Mouse (Mus musculus) liver, embryonic 16.5 days (tissue): Measurements from ENCODE around the gene Rab3gap1. TPM values are rescaled to one million over a fixed set of nuclear protein-coding genes. Genes with fewer than 3 reads are reported as not detected.
"Not testable (repeated sequence)": the region's sequence is repeated elsewhere in the genome, so short reads cannot be mapped to it uniquely, and the experiment has no call there.

Source experiments
- ATAC-seq: fragments of 200-750 bp; cut with Nextera tagmentation; 2 replicates; pipeline ENCODE4 v1.8.0; 2017; ENCODE audit warnings: low read depth, mild to moderate bottlenecking, moderate number of reproducible peaks, moderate library complexity
- H3K27ac ChIP-seq: fragments of 300-500 bp; sonication (generic); 2 replicates; pipeline ENCODE4 v1.5.1; 2014; ENCODE audit warnings: mild to moderate bottlenecking, low read length
- H3K27me3 ChIP-seq: fragments of 300-500 bp; sonication (generic); 2 replicates; pipeline ENCODE4 v1.6.1; 2014; ENCODE audit warnings: low read depth, low read length, mixed read lengths; ENCODE audit not compliant: control insufficient read depth, insufficient read depth
- H3K36me3 ChIP-seq: fragments of 300-500 bp; sonication (generic); 2 replicates; pipeline ENCODE4 v1.6.1; 2014; ENCODE audit warnings: mild to moderate bottlenecking; ENCODE audit not compliant: control insufficient read depth, insufficient read depth
- H3K4me1 ChIP-seq: fragments of 300-500 bp; sonication (generic); 2 replicates; pipeline ENCODE4 v1.6.1; 2014; ENCODE audit warnings: low read depth, low read length, mixed read lengths; ENCODE audit not compliant: control insufficient read depth
- H3K4me2 ChIP-seq: fragments of 300-500 bp; sonication (generic); 2 replicates; pipeline ENCODE4 v1.6.1; 2014; ENCODE audit warnings: low read depth, low read length, mixed read lengths
- H3K4me3 ChIP-seq: fragments of 300-500 bp; sonication (generic); 2 replicates; pipeline ENCODE4 v1.5.1; 2014; ENCODE audit warnings: low read depth, mild to moderate bottlenecking, low read length
- H3K9ac ChIP-seq: fragments of 300-500 bp; sonication (generic); 2 replicates; pipeline ENCODE4 v1.6.1; 2014; ENCODE audit warnings: low read depth, low read length
- H3K9me3 ChIP-seq: fragments of 300-500 bp; sonication (generic); replicated peaks from 2 replicates; pipeline ENCODE4 v1.6.1; 2016; ENCODE audit warnings: low read length; ENCODE audit not compliant: control insufficient read depth
- WGBS: fragments of 180-500 bp; shearing (Covaris S2); extraction: QIAGEN DNeasy Blood & Tissue Kit; methylation state at CpG from one replicate; pipeline ENCODE4 v1.1.7; 2014; ENCODE audit not compliant: insufficient replicate concordance; 5-methylcytosine and 5-hydroxymethylcytosine counted together
- polyA plus RNA-seq: library from polyadenylated mRNA; unstranded; fragments of >200 nt; fragmentation: Nextera tagmentation; extraction: Ambion mirVana; gene quantifications from 2 replicates; pipeline ENCODE4 v1.2.1, GENCODE M21; 2015

Gene Rab3gap1
- polyA plus RNA-seq, 1 experiment from 2014 or later = 9.3 TPM

DNA sequence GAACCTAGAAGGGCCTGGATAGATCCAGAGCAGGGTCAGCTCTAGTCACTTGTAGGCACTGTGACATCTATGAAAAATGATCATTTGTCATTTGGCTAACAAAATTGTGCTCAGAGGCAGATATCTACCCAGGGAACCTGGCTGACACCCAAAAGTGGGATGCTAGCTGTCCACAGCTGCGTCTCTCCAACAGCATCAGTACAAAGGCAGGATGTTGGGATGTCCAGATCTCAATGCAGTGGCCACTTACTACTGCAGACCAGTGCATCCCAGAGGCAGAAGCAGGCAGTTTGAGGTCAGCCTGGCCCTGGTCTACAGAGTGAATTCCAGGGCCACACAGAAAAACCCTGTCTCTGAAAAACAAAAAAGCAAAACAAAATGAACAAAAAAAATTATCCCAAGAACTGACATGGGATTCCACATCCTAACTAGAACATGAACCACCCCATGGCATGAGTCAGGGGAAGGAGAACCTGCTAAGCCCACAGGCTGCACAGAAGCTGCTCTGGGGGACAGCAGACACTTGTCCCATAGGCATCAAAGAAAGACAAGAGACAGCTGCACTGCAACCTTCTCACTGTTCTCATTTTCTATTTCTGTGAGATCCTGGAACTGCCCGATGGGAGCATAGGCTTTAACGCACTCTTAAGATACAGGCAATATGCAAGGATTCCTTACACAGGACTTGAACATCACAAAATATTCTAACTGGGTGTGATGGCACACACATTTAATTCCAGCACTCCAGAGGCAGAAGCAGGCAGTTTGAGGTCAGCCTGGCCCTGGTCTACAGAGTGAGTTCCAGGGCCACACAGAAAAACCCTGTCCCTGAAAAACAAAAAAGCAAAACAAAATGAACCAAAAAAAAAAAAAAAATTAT is 77.4 kb downstream of the Rab3gap1 start:
- H3K9ac ChIP-seq = no peak overlapping the region
- peaks cover 7% of the 10 kb centered on the region; the same call in 1 of the 2 replicates for H3K36me3 ChIP-seq
- 80% methylated on average over 3 of the region's 3 CpGs for WGBS
- H3K27ac ChIP-seq = no peak overlapping the region
- no peak overlapping the region for H3K4me2 ChIP-seq
- no peaks in the 10 kb centered on the region for H3K27me3 ChIP-seq
- no peak for ATAC-seq
- H3K4me1 ChIP-seq = no peaks in the 10 kb centered on the region
- H3K9me3 ChIP-seq = no peaks in the 10 kb centered on the region
- no peak overlapping the region for H3K4me3 ChIP-seq

- H3K27ac ChIP-seq = no peak overlapping the region
- H3K4me1 ChIP-seq = no peaks in the 10 kb centered on the region
- H3K9me3 ChIP-seq = no peaks in the 10 kb centered on the region
- no peaks in the 10 kb centered on the region for H3K27me3 ChIP-seq
- no peak overlapping the region for H3K4me2 ChIP-seq
- ATAC-seq = no peak
- no peak overlapping the region for H3K4me3 ChIP-seq
- H3K36me3 ChIP-seq = peaks cover 7% of the 10 kb centered on the region; the same call in 1 of the 2 replicates
- 76% methylated on average over 5 of the region's 5 CpGs for WGBS
- H3K9ac ChIP-seq = no peak overlapping the region
Measured at GRCm38 (mm10) chr1:127946615-127947249, 78.2 kb downstream of the Rab3gap1 start.

DNA sequence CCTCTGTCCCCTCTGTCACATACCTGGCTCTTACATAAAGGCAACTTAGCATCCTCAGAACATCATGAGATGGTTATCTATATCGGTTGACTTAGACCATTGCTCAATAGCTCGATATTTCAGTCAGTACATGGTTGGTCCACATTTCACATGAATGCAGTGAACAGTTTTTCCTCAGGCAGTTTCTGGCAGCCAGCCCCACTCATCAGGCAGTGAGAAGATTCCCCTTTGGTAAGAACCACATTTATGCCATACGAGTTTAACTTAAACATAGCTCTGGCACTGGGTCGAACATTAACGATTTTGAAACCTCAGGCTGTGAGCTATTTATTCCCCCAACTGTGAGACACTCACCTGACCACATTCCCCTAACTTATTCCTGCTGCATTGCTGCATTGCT is 80.2 kb downstream of the Rab3gap1 start:
- Histone ChIP-seq H3K27ac (no peak overlapping the region), H3K4me3 (no peak overlapping the region), H3K4me2 (no peak overlapping the region), H3K4me1 (no peaks in the 10 kb centered on the region), H3K36me3 (0 out of 2 replicates have a peak, but pooled peaks cover 3% of the 10 kb centered on the region), H3K9me3 (no peaks in the 10 kb centered on the region), H3K9ac (no peak overlapping the region), H3K27me3 (no peaks in the 10 kb centered on the region)
- no peak for ATAC-seq
- WGBS = 67% methylated on average over 5 of the region's 5 CpGs

GRCm38 (mm10) chr1:127952276-127952675 is 83.7 kb downstream of the Rab3gap1 start:
- no peaks in the 10 kb centered on the region for H3K9me3 ChIP-seq
- 68% methylated on average over 4 of the region's 4 CpGs for WGBS
- no peaks in the 10 kb centered on the region for H3K4me1 ChIP-seq
- H3K27me3 ChIP-seq = no peaks in the 10 kb centered on the region
- H3K27ac ChIP-seq = no peak overlapping the region
- no peaks in the 10 kb centered on the region for H3K36me3 ChIP-seq
- no peak for ATAC-seq
- no peak overlapping the region for H3K4me2 ChIP-seq
- H3K4me3 ChIP-seq = no peak overlapping the region
- no peak overlapping the region for H3K9ac ChIP-seq

- H3K4me1 ChIP-seq, H3K27ac ChIP-seq, H3K4me3 ChIP-seq, H3K9ac ChIP-seq, H3K36me3 ChIP-seq, H3K4me2 ChIP-seq, H3K9me3 ChIP-seq, H3K27me3 ChIP-seq, ATAC-seq: not testable (repeated sequence)
- WGBS = 71% methylated on average over 4 of the region's 4 CpGs
Measured at GRCm38 (mm10) chr1:127954198-127954597, 85.6 kb downstream of the Rab3gap1 start.

DNA sequence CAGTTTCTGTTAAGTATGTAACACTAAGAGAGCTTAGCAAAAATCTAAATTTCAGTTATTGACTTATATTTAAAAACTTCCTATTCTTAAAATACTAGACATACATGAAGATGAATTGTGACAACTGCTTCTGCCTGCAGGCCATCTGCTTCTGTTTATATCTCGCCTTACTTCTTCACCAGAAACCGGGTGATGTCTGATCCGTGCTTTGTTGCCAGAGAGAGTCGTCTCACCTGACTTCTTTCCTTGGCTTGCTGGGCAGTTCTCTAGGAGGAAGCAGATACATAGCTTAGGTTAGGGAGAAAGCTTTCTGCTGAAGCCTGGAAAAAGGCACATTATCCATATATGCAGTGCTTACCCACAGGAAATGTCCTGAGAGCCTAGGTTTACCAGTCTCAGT is 86.2 kb downstream of the Rab3gap1 start:
- H3K27ac ChIP-seq = no peak overlapping the region
- no peaks in the 10 kb centered on the region for H3K27me3 ChIP-seq
- ATAC-seq = no peak
- no peaks in the 10 kb centered on the region for H3K9me3 ChIP-seq
- no peaks in the 10 kb centered on the region for H3K36me3 ChIP-seq
- H3K4me3 ChIP-seq = no peak overlapping the region
- H3K4me2 ChIP-seq = no peak overlapping the region
- H3K9ac ChIP-seq = no peak overlapping the region
- WGBS = 83% methylated on average over 4 of the region's 4 CpGs
- H3K4me1 ChIP-seq = no peaks in the 10 kb centered on the region

GRCm38 (mm10) chr1:127956524-127956923 is 88.0 kb downstream of the Rab3gap1 start:
- Histone ChIP-seq H3K27me3 (no peaks in the 10 kb centered on the region), H3K27ac (no peak overlapping the region), H3K4me2 (no peak overlapping the region), H3K36me3 (no peaks in the 10 kb centered on the region), H3K9me3 (no peaks in the 10 kb centered on the region), H3K4me1 (no peaks in the 10 kb centered on the region), H3K4me3 (no peak overlapping the region), H3K9ac (no peak overlapping the region)
- 85% methylated on average over 1 of the region's 1 CpGs for WGBS
- no peak for ATAC-seq

DNA sequence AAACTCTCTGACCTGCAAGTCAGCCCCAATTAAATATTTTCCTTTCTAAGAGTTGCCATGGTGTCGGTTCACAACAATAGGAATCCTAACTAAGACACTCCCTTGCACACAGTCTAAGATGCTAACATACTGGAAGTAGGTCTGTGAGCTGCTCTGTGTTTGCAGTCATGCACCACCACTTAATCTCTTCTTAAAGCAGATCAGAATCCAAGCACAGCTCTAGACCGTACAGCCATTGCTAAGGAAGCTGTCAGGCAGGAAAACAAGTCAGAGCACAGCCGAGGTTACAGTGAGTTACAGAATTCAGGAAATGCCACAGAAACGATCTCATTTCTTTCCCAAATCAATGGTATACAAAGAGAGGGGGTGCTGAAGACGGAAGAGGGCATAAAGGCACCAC is 90.2 kb downstream of the Rab3gap1 start:
- ATAC-seq = no peak
- 48% methylated on average over 5 of the region's 5 CpGs for WGBS
- Histone ChIP-seq H3K9me3 (no peaks in the 10 kb centered on the region), H3K27me3 (no peaks in the 10 kb centered on the region), H3K36me3 (no peaks in the 10 kb centered on the region), H3K4me3 (no peak overlapping the region), H3K27ac (no peak overlapping the region), H3K4me1 (no peaks in the 10 kb centered on the region), H3K9ac (no peak overlapping the region), H3K4me2 (no peak overlapping the region)

DNA sequence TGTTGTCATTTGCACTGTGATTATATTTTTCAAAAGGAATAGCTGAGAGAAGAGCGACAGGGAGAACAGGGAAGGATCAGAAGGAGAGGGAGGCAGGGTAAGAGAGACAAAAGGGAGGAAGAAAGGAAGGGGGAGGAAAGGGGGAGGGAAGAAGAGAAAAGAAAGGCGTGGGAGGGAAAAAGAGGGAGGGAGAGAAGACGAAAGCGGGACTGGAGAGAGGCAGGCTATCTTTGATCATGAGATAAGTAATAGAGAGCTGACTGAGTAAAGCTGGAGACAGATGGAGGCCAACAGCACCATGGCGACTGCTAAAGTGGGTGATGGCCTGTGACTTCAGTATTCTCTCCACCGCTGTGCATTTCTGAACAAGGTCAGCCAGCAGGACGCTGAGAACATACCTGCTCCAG is 90.7 kb downstream of the Rab3gap1 start:
- ATAC-seq = no peak
- Histone ChIP-seq H3K27me3 (no peaks in the 10 kb centered on the region), H3K4me1 (no peaks in the 10 kb centered on the region), H3K36me3 (no peaks in the 10 kb centered on the region), H3K27ac (no peak overlapping the region), H3K4me2 (no peak overlapping the region), H3K4me3 (no peak overlapping the region), H3K9me3 (no peaks in the 10 kb centered on the region), H3K9ac (no peak overlapping the region)
- WGBS = 61% methylated on average over 7 of the region's 7 CpGs
